Mouse (Mus musculus) spleen, adult 2 months (tissue): ENCODE data around the gene Pde11a. TPM values are rescaled to one million over a fixed set of nuclear protein-coding genes. Genes with fewer than 3 reads are reported as not detected.

Experiments used
- DNase-seq, 2 experiments: peaks; one replicate each; pipeline versions ENCODE4 v3.0.0 to v3.0.0-alpha.2; 2012 to 2021; ENCODE audit warnings: low spot score in 2 of 2, low read depth in 1 of 2
- H3K27ac ChIP-seq: fragments of 200-500 bp; 2 replicates; pipeline ENCODE4 v1.5.1; 2012; ENCODE audit warnings: low read length, inconsistent platforms; ENCODE audit not compliant: insufficient read depth
- H3K27me3 ChIP-seq: fragments of 200-500 bp; 2 replicates; pipeline ENCODE4 v1.6.1; 2012; ENCODE audit warnings: mild to moderate bottlenecking, moderate library complexity, low read length, inconsistent platforms; ENCODE audit not compliant: control insufficient read depth, insufficient read depth
- H3K36me3 ChIP-seq: fragments of 200-500 bp; 2 replicates; pipeline ENCODE4 v1.6.1; 2012; ENCODE audit warnings: mild to moderate bottlenecking, low read length, inconsistent platforms; ENCODE audit not compliant: control insufficient read depth, insufficient read depth
- H3K4me1 ChIP-seq: fragments of 200-500 bp; 2 replicates; pipeline ENCODE4 v1.6.1; 2011; ENCODE audit warnings: inconsistent platforms; ENCODE audit not compliant: control insufficient read depth, insufficient read depth, insufficient read length
- H3K4me3 ChIP-seq: fragments of 200-500 bp; 2 replicates; pipeline ENCODE4 v1.5.1; 2011; ENCODE audit warnings: mild to moderate bottlenecking, inconsistent platforms; ENCODE audit not compliant: insufficient read depth, insufficient read length; ENCODE audit errors: extremely low read depth
- CTCF ChIP-seq: fragments of 200-500 bp; IDR thresholded peaks from 2 replicates; pipeline ENCODE4 v1.5.1; 2011; ENCODE audit warnings: mild to moderate bottlenecking, inconsistent platforms; ENCODE audit not compliant: insufficient read depth, insufficient read length, insufficient replicate concordance; ENCODE audit errors: extremely low read depth
- POLR2A ChIP-seq: fragments of 200-500 bp; IDR thresholded peaks from 2 replicates; pipeline ENCODE4 v1.6.1; 2011; ENCODE audit warnings: low read depth, low read length, inconsistent platforms
- WGBS: fragments of 180-500 bp; shearing (Covaris S2); methylation state at CpG from one replicate; pipeline ENCODE4 v1.1.7; 2018; 5-methylcytosine and 5-hydroxymethylcytosine counted together
- polyA plus RNA-seq: library from polyadenylated mRNA; depleted of rRNA; stranded (reverse); fragments of >200 nt; gene quantifications from 2 replicates; pipeline ENCODE4 v1.2.3, GENCODE M21; 2012

Gene Pde11a
- polyA plus RNA-seq, 1 experiment: 0.26 TPM

DNA sequence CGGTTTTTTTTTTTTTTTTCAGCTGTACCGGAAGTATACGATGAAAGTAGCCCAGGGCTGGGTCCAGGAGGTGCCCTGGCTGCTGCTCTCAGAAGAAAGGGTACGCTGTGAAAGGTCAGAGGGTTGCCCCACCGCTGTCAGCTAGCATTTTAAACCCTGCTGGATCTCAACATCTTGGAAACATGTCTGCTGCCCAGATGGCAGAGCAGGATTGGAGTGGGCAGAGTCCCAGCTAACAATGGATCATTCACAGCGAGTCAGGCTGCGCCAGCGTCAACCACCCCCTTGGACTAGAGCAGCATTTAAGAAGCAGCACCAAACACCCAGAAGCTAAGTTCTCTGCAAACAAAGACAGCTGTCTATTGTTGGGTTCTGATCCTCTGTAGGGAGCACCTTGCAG, 308.5 kb downstream of the Pde11a start:
- peaks cover 2% of the 10 kb centered on the region; the same call in 1 of the 2 replicates for H3K27me3 ChIP-seq
- no peak overlapping the region for H3K27ac ChIP-seq
- 74% methylated on average over 8 of the region's 8 CpGs for WGBS
- H3K4me3 ChIP-seq: no peak overlapping the region
- H3K4me1 ChIP-seq: no peaks in the 10 kb centered on the region
- DNase-seq: no peak
- TF ChIP-seq POLR2A: no peak
- TF ChIP-seq CTCF: no peak
- no peaks in the 10 kb centered on the region for H3K36me3 ChIP-seq

DNA sequence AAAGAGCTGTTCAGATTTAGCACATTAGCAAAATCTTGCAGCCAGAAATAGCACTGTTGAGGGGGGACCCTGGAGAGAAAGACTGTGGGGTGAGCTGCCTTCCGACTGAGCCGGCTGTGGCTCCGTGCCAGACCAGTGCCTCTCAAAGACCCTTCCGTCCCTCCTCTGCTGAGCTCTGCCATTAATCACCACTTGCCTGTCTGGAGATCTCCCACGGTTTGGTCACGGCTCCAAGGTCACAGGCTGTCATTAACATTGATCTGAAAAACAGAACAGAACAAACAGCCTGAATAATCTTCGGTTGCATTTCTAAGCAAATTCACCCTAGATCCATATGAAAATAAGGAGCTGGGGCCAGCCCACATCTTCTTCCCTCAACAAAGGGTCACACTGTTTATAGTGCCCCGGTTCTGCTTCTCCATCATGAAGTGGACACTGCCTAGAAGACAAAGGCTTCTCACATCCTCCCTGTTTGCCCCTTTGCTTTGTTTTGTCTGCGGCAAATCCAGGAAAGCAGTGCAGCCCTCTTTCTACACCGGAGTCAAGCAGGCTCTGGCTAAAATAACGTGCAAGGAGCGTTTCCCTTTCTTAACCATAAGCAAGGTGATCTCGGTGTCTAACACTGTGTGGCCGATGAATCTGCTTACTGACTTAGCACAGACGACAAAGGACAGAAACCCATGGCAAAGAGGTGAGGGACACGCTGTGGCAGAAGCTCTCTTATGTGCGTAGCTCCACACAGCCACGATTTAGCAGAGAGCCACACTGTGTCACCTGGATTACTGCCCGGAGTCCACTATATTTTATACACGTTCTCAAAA, 309.3 kb downstream of the Pde11a start:
- no peaks in the 10 kb centered on the region for H3K36me3 ChIP-seq
- H3K27me3 ChIP-seq: peaks cover 2% of the 10 kb centered on the region; the same call in 1 of the 2 replicates
- WGBS: 27% methylated on average over 20 of the region's 20 CpGs
- H3K4me1 ChIP-seq: no peaks in the 10 kb centered on the region
- TF ChIP-seq CTCF (no peak), POLR2A (no peak)
- no peak overlapping the region for H3K4me3 ChIP-seq
- no peak overlapping the region for H3K27ac ChIP-seq
- DNase-seq: no peak

GRCm38 (mm10) chr2:76016890-76017289, 321.7 kb downstream of the Pde11a start:
- TF ChIP-seq CTCF (no peak), POLR2A (no peak)
- 54% methylated on average over 7 of the region's 7 CpGs for WGBS
- no peak for DNase-seq

GRCm38 (mm10) chr2:76016136-76016535, 322.4 kb downstream of the Pde11a start:
- Histone ChIP-seq H3K27me3 (no peaks in the 10 kb centered on the region), H3K4me1 (no peaks in the 10 kb centered on the region), H3K4me3 (no peak overlapping the region), H3K27ac (no peak overlapping the region), H3K36me3 (no peaks in the 10 kb centered on the region)
- no peak for TF ChIP-seq CTCF
- TF ChIP-seq POLR2A: no peak
- no peak for DNase-seq
- WGBS: 92% methylated on average over 8 of the region's 8 CpGs

More at GRCm38 (mm10) chr2:76016890-76017289, 321.7 kb downstream of the Pde11a start:
- H3K4me1 ChIP-seq: no peaks in the 10 kb centered on the region
- no peaks in the 10 kb centered on the region for H3K36me3 ChIP-seq
- no peak overlapping the region for H3K4me3 ChIP-seq
- no peak overlapping the region for H3K27ac ChIP-seq
- no peaks in the 10 kb centered on the region for H3K27me3 ChIP-seq

DNA sequence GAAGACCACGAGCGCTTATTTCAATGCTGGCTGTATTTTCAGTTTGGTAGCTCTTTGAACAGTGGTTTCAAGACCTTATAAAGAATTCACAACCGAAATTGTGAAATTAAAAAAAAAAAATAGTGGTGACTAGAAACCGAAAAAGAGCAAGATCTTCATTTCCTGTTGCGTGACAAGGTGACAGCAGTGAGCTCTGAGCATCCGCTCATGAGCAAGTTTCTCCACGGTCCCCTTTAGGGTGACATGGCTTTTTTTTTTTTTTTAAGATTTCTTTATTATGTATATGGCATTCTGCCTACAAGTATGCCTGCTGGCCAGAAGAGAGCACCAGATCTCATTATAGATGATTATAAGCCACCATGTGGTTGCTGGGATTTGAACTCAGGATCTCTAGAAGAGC, 323.1 kb downstream of the Pde11a start:
- DNase-seq: no peak

DNA sequence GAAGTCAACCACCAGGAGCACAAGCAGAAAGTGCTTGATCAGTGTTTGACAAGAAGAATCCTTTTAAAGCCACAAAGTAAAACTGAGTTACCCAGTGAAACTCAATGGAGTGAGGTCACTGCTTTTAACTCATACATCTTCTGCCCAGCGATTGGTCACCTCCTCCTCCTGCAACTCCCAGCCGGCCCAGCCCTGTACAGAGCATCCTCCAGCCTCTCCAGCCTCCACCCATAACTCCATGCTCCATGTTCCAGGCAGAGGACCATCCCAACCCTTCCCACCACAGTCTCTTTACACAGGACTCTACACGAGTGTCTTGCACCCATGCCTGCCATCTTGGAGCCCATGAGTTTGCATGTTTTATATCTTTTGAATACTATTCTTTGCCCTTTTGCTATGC, 323.9 kb downstream of the Pde11a start:
- WGBS: 89% methylated on average over 3 of the region's 3 CpGs
- no peaks in the 10 kb centered on the region for H3K4me1 ChIP-seq
- no peaks in the 10 kb centered on the region for H3K36me3 ChIP-seq
- H3K27me3 ChIP-seq: no peaks in the 10 kb centered on the region
- no peak for DNase-seq
- TF ChIP-seq CTCF (no peak), POLR2A (no peak)
- H3K4me3 ChIP-seq: no peak overlapping the region
- no peak overlapping the region for H3K27ac ChIP-seq

More for the DNA sequence above, 323.1 kb downstream of the Pde11a start:
- Histone ChIP-seq H3K36me3 (no peaks in the 10 kb centered on the region), H3K4me3 (no peak overlapping the region), H3K27me3 (no peaks in the 10 kb centered on the region), H3K4me1 (no peaks in the 10 kb centered on the region), H3K27ac (no peak overlapping the region)
- TF ChIP-seq CTCF (no peak), POLR2A (no peak)
- WGBS: 74% methylated on average over 7 of the region's 7 CpGs

DNA sequence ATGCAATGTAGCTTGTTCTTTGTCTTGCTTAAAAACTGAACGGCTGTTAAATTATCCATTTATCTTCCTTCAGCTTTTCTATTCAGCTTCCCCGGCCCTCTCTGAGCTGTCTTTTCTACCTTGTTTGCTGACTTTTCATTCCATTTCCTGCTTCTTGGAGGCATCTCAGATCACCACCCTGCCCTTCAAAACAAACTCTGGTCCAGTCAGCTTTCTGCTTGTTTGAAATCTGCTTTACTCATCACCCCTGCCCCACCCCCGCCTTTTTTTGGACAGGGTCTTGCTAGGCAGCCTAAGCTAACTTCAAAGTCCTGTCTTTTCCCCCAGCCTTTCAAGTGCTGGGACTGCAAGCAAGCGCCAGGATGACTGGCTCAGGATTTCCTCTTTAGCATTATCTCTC, 332.4 kb downstream of the Pde11a start:
- H3K27ac ChIP-seq: no peak overlapping the region
- no peaks in the 10 kb centered on the region for H3K4me1 ChIP-seq
- H3K36me3 ChIP-seq: no peaks in the 10 kb centered on the region
- H3K27me3 ChIP-seq: no peaks in the 10 kb centered on the region
- TF ChIP-seq CTCF: no peak
- TF ChIP-seq POLR2A: no peak
- 54% methylated on average over 4 of the region's 4 CpGs for WGBS
- DNase-seq: no peak
- no peak overlapping the region for H3K4me3 ChIP-seq
